Mouse (Mus musculus): ENCODE measurements around the gene Tnfrsf17. TPM values are rescaled to one million over a fixed set of nuclear protein-coding genes. Genes with fewer than 3 reads are reported as not detected.
"Not testable (repeated sequence)": the region's sequence is repeated elsewhere in the genome, so short reads cannot be mapped to it uniquely, and the experiment has no call there.

The Tnfrsf17 gene
- total and polyA plus RNA-seq, 3 experiments, result not detected

GRCm38 (mm10) chr16:11343292-11343815, 29.7 kb downstream of the Tnfrsf17 start:
- peak; percentile 31 for DNase-seq

- peak; percentile 39 for DNase-seq
These were observed 38.3 kb downstream of the Tnfrsf17 start for GRCm38 (mm10) chr16:11351903-11352302.

- DNase-seq, result no peak
These were observed 45.6 kb downstream of the Tnfrsf17 start for GRCm38 (mm10) chr16:11359173-11359572.

GRCm38 (mm10) chr16:11359919-11360318, 46.3 kb downstream of the Tnfrsf17 start:
- no peak for DNase-seq

DNA sequence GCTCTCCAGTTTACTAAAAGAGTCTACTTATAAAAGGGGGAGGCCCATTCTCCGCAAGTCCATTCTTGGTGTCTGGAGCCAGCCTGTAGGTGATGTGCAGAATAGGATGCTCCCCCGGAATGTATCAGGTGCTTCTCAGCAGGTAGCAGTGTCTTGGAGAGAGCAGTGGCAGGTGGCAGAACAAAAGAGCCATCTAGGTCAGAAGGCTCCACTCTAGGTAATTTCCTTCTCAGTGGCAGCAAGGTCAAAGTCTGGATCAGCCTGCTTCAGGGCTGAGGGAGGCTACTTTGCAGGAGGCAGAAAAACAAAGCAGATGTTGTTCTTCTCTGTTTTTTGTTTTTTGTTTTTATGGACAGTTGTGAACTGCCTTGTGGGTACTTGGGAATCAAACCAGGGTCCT, 47.0 kb downstream of the Tnfrsf17 start:
- DNase-seq, result not testable (repeated sequence)

DNA sequence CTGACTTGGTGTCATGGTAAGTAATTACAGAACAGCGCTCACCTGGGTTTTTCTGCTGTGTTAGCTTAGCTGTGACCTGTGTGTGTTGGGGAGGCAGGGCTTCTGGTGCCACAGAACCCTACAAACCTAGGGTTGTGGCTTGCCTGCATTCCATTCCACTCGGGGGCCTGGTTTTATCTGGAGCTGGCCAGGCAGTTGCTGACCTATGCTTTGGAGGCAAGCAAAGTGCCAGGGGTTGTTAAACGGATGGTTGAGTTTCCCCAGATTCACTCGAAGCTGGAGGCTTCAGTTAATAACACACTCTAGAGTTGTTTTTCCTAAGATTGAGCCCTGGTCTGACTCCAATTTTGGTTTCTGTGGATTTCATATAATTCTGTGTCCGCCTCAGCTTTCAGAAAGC, 52.0 kb downstream of the Tnfrsf17 start:
- no peak for DNase-seq

DNA sequence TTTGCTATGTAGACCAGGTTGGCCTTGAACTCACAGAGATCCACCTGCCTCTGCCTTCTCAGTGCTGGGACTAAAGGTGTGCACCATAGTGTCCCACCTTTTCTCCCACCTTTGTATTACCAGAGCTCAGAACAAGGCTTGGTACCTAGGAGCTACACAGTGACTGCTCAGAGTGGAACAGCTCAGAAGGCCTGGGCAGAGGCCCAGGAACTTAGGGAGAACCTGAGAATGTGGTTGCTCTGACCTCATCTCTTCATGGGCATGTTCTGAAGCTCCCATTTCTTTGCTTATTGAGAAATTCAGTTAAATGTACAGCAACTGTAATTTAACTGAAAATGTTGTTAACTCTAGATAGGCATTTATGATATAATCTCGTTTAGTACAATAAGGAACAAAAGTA, 53.2 kb downstream of the Tnfrsf17 start:
- no peak for DNase-seq

GRCm38 (mm10) chr16:11368412-11368811, 54.8 kb downstream of the Tnfrsf17 start:
- DNase-seq, result no peak

GRCm38 (mm10) chr16:11369162-11369561, 55.5 kb downstream of the Tnfrsf17 start:
- DNase-seq, result no peak

GRCm38 (mm10) chr16:11369642-11370041, 56.0 kb downstream of the Tnfrsf17 start:
- DNase-seq, result peak; percentile 17

Other genes with a start within 250 kb of the Tnfrsf17 start
- 10 to 100 TPM; 50.4 to 65.2 TPM for gene Litaf, start 247.7 kb upstream of the Tnfrsf17 start, total RNA-seq (2021)
- 221 and 284 TPM in 2 replicates for gene Litaf, start 247.7 kb upstream of the Tnfrsf17 start, polyA plus RNA-seq (2012; rRNA removed)
- gene Txndc11, start 179.2 kb upstream of the Tnfrsf17 start, total RNA-seq (2021), result 10 to 100 TPM; 33.2 to 72.4 TPM
- 25.9 and 38.3 TPM in 2 replicates for gene Txndc11, start 179.2 kb upstream of the Tnfrsf17 start, polyA plus RNA-seq (2012; rRNA removed)
- gene Zc3h7a, start 137.4 kb upstream of the Tnfrsf17 start, total RNA-seq (2021), result 10 to 100 TPM; 46.7 to 79.2 TPM
- gene Zc3h7a, start 137.4 kb upstream of the Tnfrsf17 start, polyA plus RNA-seq (2012; rRNA removed), result 12.3 and 15.0 TPM in 2 replicates
- 10 to 100 TPM; 65.7 to 82.2 TPM for gene Rsl1d1, start 110.5 kb upstream of the Tnfrsf17 start, total RNA-seq (2021)
- gene Rsl1d1, start 110.5 kb upstream of the Tnfrsf17 start, polyA plus RNA-seq (2012; rRNA removed), result 1.3 TPM in 2 replicates
- gene Gspt1, start 59.5 kb upstream of the Tnfrsf17 start, total RNA-seq (2021), result 100 to 1,000 TPM; 120 to 193 TPM
- gene Gspt1, start 59.5 kb upstream of the Tnfrsf17 start, polyA plus RNA-seq (2012; rRNA removed), result 61.8 and 118 TPM in 2 replicates
- 10 to 100 TPM; 16.8 to 19.4 TPM for gene Snx29, start 9.1 kb downstream of the Tnfrsf17 start, total RNA-seq (2021)
- gene Snx29, start 9.1 kb downstream of the Tnfrsf17 start, polyA plus RNA-seq (2012; rRNA removed), result 4.8 and 6.5 TPM in 2 replicates

Data from adrenal gland, adult 2 months (tissue).